Mouse (Mus musculus): Measurements from ENCODE around the gene H2bfm.
"Not testable (repeated sequence)": the region's sequence is repeated elsewhere in the genome, so short reads cannot be mapped to it uniquely, and the experiment has no call there.

H2bfm gene

DNA sequence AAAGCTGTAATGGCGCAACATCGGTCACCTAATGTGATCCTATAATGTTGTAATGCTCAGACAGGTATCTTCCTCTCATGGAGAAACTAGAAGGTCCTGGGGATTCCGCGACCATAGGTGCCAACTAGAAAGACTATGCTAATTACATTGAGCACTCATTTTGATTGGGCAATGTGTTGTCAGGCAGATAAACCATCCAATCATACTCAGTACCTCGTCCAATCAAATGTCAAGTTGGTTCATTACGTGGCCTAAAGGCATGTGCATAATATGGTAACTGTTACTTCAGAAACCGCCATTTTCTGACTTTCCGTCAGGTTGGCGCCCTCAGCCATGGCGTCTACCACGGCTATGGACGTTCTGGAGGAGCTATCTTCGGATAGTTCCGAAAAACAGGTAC, at the start of gene H2bfm:
H2bfm (plus strand) TSS at position 295 of the 400 bp plus-strand sequence.
- DNase-seq (ENCODE audit: extremely low spot score, low spot score), result no peak

DNA sequence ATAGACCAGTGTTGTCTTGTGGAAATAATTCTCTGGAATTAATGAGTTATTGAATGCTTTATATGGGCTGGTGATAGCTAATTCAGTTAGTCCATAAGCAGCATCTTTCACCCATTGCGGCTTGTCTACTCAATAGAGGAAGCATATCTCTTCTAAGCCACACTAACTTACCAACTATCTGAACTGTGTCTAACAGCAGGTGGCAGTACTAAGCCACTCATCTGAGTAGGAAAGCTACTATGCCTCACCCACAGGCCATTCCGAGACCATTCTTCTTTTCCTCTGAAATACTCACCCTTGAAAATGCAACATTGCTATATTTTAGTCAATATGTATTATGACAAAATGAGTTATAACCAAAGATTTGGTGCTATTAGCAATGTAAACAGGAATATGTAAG, 31.4 kb upstream of the H2bfm start:
- DNase-seq (ENCODE audit: extremely low spot score, low spot score), result no peak

DNA sequence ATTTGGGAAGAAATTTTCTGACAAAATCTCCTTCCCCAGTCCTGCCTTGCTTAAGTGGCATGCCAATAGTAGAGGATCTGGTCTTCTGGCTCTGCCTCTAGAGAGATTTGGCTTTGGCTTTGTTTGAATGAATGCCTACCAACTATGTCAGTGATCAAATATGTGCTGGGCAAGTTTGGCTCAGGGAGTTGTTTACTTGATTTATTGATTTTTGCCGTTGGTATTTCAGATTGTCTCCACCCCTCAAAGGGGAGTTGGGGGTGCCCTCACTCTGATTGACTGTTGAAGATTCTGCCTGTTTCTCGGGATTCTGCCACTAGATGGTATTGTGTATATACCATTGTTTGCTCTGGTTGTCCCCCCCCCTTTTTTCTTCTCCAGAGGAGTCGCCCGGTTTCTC, 22.8 kb upstream of the H2bfm start:
- no peak for DNase-seq (ENCODE audit: extremely low spot score, low spot score)

DNA sequence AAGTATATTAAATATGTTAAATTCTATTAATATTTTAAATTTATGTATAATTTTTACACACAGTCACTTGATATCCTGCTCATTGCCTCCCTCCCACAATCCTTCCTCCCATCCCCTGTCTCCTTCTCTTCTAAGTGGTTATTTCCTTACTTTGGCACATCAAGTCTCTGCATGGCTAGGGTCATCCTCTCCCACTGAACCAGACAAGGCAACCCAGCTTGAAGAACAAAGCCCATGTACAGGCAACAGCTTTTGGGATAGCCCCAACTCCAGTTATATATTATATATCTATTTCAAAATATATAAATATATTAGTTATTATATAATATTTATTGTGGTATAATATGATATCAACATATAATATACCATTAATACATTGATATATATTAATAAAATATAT, 1.3 kb upstream of the H2bfm start:
- no peak for DNase-seq (ENCODE audit: extremely low spot score, low spot score)

DNA sequence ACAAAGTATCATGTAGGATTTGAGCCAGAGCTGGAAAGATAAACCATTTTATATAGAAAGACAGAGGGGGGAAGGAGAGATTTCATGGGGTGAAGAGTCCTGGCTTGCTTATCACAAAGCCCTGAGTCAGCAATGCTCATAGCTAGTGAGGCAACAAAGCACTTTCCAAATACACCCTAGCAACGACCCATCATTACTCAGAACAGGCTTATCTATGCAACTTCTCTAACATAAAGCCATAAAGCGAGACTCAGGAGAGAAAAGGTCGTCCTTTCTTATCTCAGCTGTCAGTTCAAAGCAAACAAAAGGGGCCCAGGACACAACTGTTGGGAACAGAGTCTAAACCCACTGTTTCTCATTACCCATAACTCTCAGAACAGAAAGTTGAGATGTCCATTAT, 10.9 kb downstream of the H2bfm start:
- DNase-seq (ENCODE audit: extremely low spot score, low spot score), result no peak

DNA sequence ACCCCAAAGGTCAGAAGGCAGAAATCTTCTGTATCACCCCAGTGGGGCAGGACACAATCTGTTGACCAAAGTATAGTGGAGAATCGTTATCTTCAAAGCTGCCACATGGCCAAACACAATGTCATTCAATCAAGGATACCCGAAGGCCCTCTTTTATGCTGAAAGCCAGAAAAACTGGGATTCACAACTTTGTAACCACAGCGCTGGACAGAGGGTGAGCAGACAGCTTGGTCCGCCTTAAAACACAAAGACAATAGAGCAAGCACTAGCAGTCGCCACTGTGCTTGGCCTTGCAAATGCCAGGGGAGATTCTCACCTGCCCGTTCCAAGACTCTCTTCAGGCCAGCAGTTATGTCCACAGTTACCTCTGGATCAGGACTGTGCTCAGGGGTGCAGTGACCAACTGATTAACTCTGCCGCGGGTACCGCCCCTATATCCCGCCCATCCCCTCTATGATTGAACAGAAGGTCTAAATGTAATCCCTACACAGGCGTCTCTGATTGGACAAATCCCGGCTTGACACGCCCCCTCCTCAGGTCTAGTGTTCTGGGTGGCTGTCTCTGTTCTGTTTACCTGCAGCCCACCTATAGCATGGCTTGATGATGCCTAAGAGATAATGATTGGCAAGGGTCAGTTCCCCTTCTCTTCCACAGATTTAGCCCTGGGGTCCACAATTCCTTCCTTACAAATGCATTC, 30.6 kb downstream of the H2bfm start:
- DNase-seq (ENCODE audit: extremely low spot score, low spot score), result peak; percentile 19

DNA sequence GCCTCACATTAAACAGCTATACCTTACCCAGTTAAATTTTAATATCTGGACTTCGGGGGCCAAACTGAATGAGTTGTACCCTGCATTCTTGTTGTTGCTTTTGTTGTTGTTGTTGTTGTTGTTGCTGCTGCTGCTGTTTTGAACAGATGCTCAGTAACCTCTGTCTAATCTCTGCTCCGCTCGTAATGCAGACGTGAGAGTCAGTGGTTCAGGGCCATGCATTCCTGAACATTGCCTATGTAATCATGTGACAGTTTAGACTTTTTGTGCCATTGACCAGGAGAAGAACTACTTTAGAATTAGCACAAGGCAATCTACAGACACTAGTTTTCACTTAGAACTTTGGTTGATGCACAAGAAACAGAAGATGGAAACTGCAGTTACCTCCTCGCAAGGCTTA, 31.2 kb downstream of the H2bfm start:
- DNase-seq (ENCODE audit: extremely low spot score, low spot score), result not testable (repeated sequence)

DNA sequence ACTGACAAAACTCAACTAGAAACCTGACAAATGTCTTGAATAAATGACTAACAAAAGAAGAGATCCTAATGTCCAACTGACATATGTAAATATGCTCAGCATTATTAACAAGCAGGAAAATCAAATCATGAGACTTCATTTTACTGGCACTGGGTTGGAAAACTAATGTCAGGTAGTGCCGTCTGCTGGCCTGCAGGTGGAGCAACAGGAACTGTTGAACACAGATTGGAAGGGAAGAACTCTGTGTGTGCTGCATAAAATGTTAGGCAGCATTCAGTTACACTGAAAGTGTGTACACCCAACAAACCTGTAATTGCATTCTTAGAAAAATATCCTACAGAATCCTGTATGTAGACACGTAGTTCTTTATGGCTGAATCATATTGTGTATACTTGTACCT, 32.6 kb downstream of the H2bfm start:
- DNase-seq (ENCODE audit: extremely low spot score, low spot score), result no peak

DNA sequence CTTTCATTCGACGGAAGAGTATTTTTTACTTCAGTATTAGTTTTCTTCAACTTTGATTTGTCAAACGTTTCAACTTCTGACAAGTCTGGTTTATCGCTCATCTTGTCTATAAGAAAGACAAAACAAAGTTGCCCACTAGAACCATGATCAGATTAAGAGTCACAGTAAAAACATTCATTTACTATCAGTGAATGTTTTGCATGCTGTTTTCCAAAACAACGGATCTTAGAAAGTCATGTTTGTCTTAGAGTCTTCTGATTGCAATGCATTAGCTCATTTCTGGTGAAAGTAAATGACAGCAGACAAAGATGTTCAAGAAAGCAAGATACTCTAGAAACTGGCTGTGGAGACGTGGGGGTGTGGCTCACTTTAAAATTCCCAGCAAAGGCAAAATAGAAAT, 48.3 kb downstream of the H2bfm start, which contains the start of gene Tmsb15b2:
Tmsb15b2 (minus strand) TSS at position 101 of the 400 bp plus-strand sequence.
- DNase-seq (ENCODE audit: extremely low spot score, low spot score), result not testable (repeated sequence)

DNA sequence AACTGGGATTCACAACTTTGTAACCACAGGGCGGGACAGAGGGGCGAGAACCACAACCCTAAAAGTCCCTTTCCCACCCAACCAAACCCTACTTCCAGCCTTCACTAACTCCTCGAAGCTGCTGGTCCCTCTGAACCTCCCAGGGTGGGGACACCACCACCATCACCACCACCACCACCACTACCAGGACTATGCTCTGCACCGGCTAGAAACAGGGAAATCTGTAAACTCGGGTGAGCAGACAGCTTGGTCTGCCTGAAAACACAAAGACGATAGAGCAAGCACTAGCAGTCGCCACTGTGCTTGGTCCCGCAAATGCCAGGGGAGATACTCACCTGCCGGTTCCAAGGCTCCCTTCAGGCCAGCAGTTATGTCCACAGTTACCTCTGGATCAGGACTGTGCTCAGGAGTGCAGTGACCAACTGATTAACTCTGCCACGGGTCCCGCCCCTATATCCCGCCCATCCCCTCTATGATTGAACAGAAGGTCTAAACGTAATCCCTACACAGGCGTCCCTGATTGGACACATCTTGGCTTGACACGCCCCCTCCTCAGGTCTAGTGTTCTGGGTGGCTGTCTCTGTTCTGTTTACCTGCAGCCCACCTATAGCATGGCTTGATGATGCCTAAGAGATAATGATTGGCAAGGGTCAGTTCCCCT, 49.4 kb downstream of the H2bfm start, which contains the start of the genes Tmsb15l and Tmsb15b1:
Tmsb15l (minus strand) TSS at position 446 of the 661 bp plus-strand sequence.
Tmsb15b1 (minus strand) TSS at position 451 of the 661 bp plus-strand sequence.
- DNase-seq (ENCODE audit: extremely low spot score, low spot score), result peak; percentile 36

Measured in neural tube, embryonic 10.5 days (tissue).